Mouse (Mus musculus) embryonic facial prominence, embryonic 13.5 days (tissue): ENCODE results near the gene Golga7b. TPM values are rescaled to one million over a fixed set of nuclear protein-coding genes. Genes with fewer than 3 reads are reported as not detected.

Experiments used
- ATAC-seq: fragments of 200-750 bp; cut with Nextera tagmentation; 2 replicates; pipeline ENCODE4 v1.8.0; 2017; ENCODE audit warnings: low read depth; ENCODE audit not compliant: insufficient number of reproducible peaks, insufficient read depth, low FRiP score, low TSS enrichment
- H3K27ac ChIP-seq: fragments of 300-500 bp; sonication (generic); 2 replicates; pipeline ENCODE4 v1.5.1; 2015; ENCODE audit warnings: moderate library complexity, mild to moderate bottlenecking, inconsistent platforms
- H3K27me3 ChIP-seq: fragments of 300-500 bp; sonication (generic); 2 replicates; pipeline ENCODE4 v1.6.1; 2015; ENCODE audit warnings: mild to moderate bottlenecking, inconsistent platforms
- H3K36me3 ChIP-seq: fragments of 300-500 bp; sonication (generic); 2 replicates; pipeline ENCODE4 v1.6.1; 2015; ENCODE audit warnings: mild to moderate bottlenecking, inconsistent platforms
- H3K4me1 ChIP-seq: fragments of 300-500 bp; sonication (generic); 2 replicates; pipeline ENCODE4 v1.6.1; 2015; ENCODE audit warnings: inconsistent platforms
- H3K4me2 ChIP-seq: fragments of 300-500 bp; sonication (generic); 2 replicates; pipeline ENCODE4 v1.6.1; 2015; ENCODE audit warnings: moderate library complexity, mild to moderate bottlenecking, inconsistent platforms
- H3K4me3 ChIP-seq: fragments of 300-500 bp; sonication (generic); 2 replicates; pipeline ENCODE4 v1.5.1; 2015; ENCODE audit warnings: mild to moderate bottlenecking, inconsistent platforms
- H3K9ac ChIP-seq: fragments of 300-500 bp; sonication (generic); 2 replicates; pipeline ENCODE4 v1.6.1; 2015; ENCODE audit warnings: mild to moderate bottlenecking, inconsistent platforms
- H3K9me3 ChIP-seq: fragments of 300-500 bp; sonication (generic); 2 replicates; pipeline ENCODE4 v1.6.1; 2016; ENCODE audit warnings: inconsistent platforms
- WGBS: fragments of 180-500 bp; shearing (Covaris S2); methylation state at CpG from one replicate; pipeline ENCODE4 v1.1.7; 2015; ENCODE audit warnings: mixed read lengths; 5-methylcytosine and 5-hydroxymethylcytosine counted together
- polyA plus RNA-seq: library from polyadenylated mRNA; unstranded; fragments of >200 nt; fragmentation: Nextera tagmentation; extraction: Ambion mirVana; gene quantifications from 2 replicates; pipeline ENCODE4 v1.2.1, GENCODE M21; 2015

Golga7b gene
- polyA plus RNA-seq, 1 experiment from 2014 or later, result 1.8 TPM

GRCm38 (mm10) chr19:42255784-42256610 is 8.6 kb downstream of the Golga7b start:
- H3K27me3 ChIP-seq, result peaks cover 25% of the 10 kb centered on the region
- H3K36me3 ChIP-seq, result no peaks in the 10 kb centered on the region
- no peaks in the 10 kb centered on the region for H3K9me3 ChIP-seq
- H3K9ac ChIP-seq, result no peak overlapping the region
- peaks cover 6% of the 10 kb centered on the region for H3K4me1 ChIP-seq
- WGBS, result 3% methylated on average over 32 of the region's 42 CpGs
- peak overlapping the region; percentile 41 for H3K4me3 ChIP-seq
- ATAC-seq, result peak; percentile 79
- H3K4me2 ChIP-seq, result peak overlapping the region; percentile 68
- H3K27ac ChIP-seq, result no peak overlapping the region

- no peak overlapping the region for H3K4me3 ChIP-seq
- WGBS, result 75% methylated on average over 12 of the region's 12 CpGs
- ATAC-seq, result no peak
- no peaks in the 10 kb centered on the region for H3K36me3 ChIP-seq
- peaks cover 6% of the 10 kb centered on the region for H3K4me1 ChIP-seq
- no peaks in the 10 kb centered on the region for H3K9me3 ChIP-seq
- peaks cover 25% of the 10 kb centered on the region for H3K27me3 ChIP-seq
- H3K4me2 ChIP-seq, result no peak overlapping the region
- no peak overlapping the region for H3K27ac ChIP-seq
- no peak overlapping the region for H3K9ac ChIP-seq
These were observed 9.4 kb downstream of the Golga7b start for GRCm38 (mm10) chr19:42256611-42257240.

GRCm38 (mm10) chr19:42257241-42257635 is 9.9 kb downstream of the Golga7b start:
- WGBS, result 87% methylated on average over 12 of the region's 12 CpGs
- Histone ChIP-seq H3K4me1 (peaks cover 6% of the 10 kb centered on the region), H3K27ac (no peak overlapping the region)

GRCm38 (mm10) chr19:42258031-42258430 is 10.7 kb downstream of the Golga7b start:
- WGBS, result 82% methylated on average over 3 of the region's 3 CpGs
- Histone ChIP-seq H3K36me3 (no peaks in the 10 kb centered on the region), H3K9ac (no peak overlapping the region), H3K27ac (no peak overlapping the region), H3K9me3 (no peaks in the 10 kb centered on the region), H3K4me2 (no peak overlapping the region), H3K4me3 (no peak overlapping the region), H3K4me1 (peaks cover 6% of the 10 kb centered on the region), H3K27me3 (peaks cover 25% of the 10 kb centered on the region)
- no peak for ATAC-seq

More at GRCm38 (mm10) chr19:42257241-42257635, 9.9 kb downstream of the Golga7b start:
- no peak for ATAC-seq
- Histone ChIP-seq H3K4me2 (no peak overlapping the region), H3K27me3 (peaks cover 25% of the 10 kb centered on the region), H3K36me3 (no peaks in the 10 kb centered on the region), H3K9ac (no peak overlapping the region), H3K4me3 (no peak overlapping the region), H3K9me3 (no peaks in the 10 kb centered on the region)

- no peak overlapping the region for H3K9ac ChIP-seq
- H3K4me2 ChIP-seq, result no peak overlapping the region
- no peaks in the 10 kb centered on the region for H3K9me3 ChIP-seq
- ATAC-seq, result no peak
- H3K27ac ChIP-seq, result no peak overlapping the region
- H3K27me3 ChIP-seq, result peaks cover 23% of the 10 kb centered on the region
- no peak overlapping the region for H3K4me3 ChIP-seq
- peaks cover 10% of the 10 kb centered on the region for H3K4me1 ChIP-seq
- WGBS, result 66% methylated on average over 5 of the region's 5 CpGs
- H3K36me3 ChIP-seq, result no peaks in the 10 kb centered on the region
These were observed 11.2 kb downstream of the Golga7b start for GRCm38 (mm10) chr19:42258596-42258995.

GRCm38 (mm10) chr19:42260486-42260885 is 13.1 kb downstream of the Golga7b start:
- Histone ChIP-seq H3K9me3 (no peaks in the 10 kb centered on the region), H3K4me3 (no peak overlapping the region), H3K9ac (no peak overlapping the region), H3K4me1 (peaks cover 8% of the 10 kb centered on the region), H3K4me2 (no peak overlapping the region), H3K27ac (no peak overlapping the region), H3K36me3 (no peaks in the 10 kb centered on the region), H3K27me3 (peaks cover 6% of the 10 kb centered on the region)
- ATAC-seq, result no peak
- WGBS, result 85% methylated on average over 8 of the region's 8 CpGs

- no peak overlapping the region for H3K27ac ChIP-seq
- no peak overlapping the region for H3K4me2 ChIP-seq
- H3K9me3 ChIP-seq, result no peaks in the 10 kb centered on the region
- peaks cover 7% of the 10 kb centered on the region; the same call in 1 of the 2 replicates for H3K27me3 ChIP-seq
- peaks cover 11% of the 10 kb centered on the region; the same call in 1 of the 2 replicates for H3K4me1 ChIP-seq
- no peak overlapping the region for H3K4me3 ChIP-seq
- ATAC-seq, result no peak
- H3K36me3 ChIP-seq, result no peaks in the 10 kb centered on the region
- 24% methylated on average over 3 of the region's 3 CpGs for WGBS
- no peak overlapping the region for H3K9ac ChIP-seq
These were observed 16.1 kb downstream of the Golga7b start for GRCm38 (mm10) chr19:42263524-42263923.

GRCm38 (mm10) chr19:42268337-42268736 is 21.0 kb downstream of the Golga7b start:
- Histone ChIP-seq H3K4me3 (peak overlapping the region; percentile 27), H3K4me1 (peaks cover 10% of the 10 kb centered on the region; the same call in 1 of the 2 replicates)
- 1% methylated on average over 19 of the region's 19 CpGs for WGBS

GRCm38 (mm10) chr19:42270119-42270518 is 22.7 kb downstream of the Golga7b start:
- Histone ChIP-seq H3K4me2 (no peak overlapping the region), H3K27ac (no peak overlapping the region), H3K27me3 (peaks cover 24% of the 10 kb centered on the region; the same call in 1 of the 2 replicates), H3K9ac (no peak overlapping the region), H3K9me3 (no peaks in the 10 kb centered on the region), H3K36me3 (no peaks in the 10 kb centered on the region), H3K4me1 (peaks cover 6% of the 10 kb centered on the region; the same call in 1 of the 2 replicates), H3K4me3 (no peak overlapping the region)
- WGBS, result 59% methylated on average over 6 of the region's 6 CpGs
- no peak for ATAC-seq

More at GRCm38 (mm10) chr19:42268337-42268736, 21.0 kb downstream of the Golga7b start:
- peak overlapping the region; percentile 58 for H3K4me2 ChIP-seq
- 0 out of 2 replicates have a peak overlapping the region, but pooled peaks have one; percentile 21 for H3K9ac ChIP-seq
- peaks cover 24% of the 10 kb centered on the region; the same call in 1 of the 2 replicates for H3K27me3 ChIP-seq
- no peaks in the 10 kb centered on the region for H3K9me3 ChIP-seq
- no peak overlapping the region for H3K27ac ChIP-seq
- H3K36me3 ChIP-seq, result no peaks in the 10 kb centered on the region
- ATAC-seq, result no peak

- Histone ChIP-seq H3K4me3 (no peak overlapping the region), H3K9ac (no peak overlapping the region), H3K27me3 (peaks cover 24% of the 10 kb centered on the region; the same call in 1 of the 2 replicates), H3K4me1 (peaks cover 6% of the 10 kb centered on the region; the same call in 1 of the 2 replicates), H3K36me3 (no peaks in the 10 kb centered on the region), H3K4me2 (no peak overlapping the region), H3K9me3 (no peaks in the 10 kb centered on the region), H3K27ac (no peak overlapping the region)
- 80% methylated on average over 7 of the region's 7 CpGs for WGBS
- no peak for ATAC-seq
These were observed 23.8 kb downstream of the Golga7b start for GRCm38 (mm10) chr19:42271182-42271581.

GRCm38 (mm10) chr19:42272003-42272963 is 24.9 kb downstream of the Golga7b start:
- Histone ChIP-seq H3K27me3 (peaks cover 24% of the 10 kb centered on the region; the same call in 1 of the 2 replicates), H3K4me3 (no peak overlapping the region)

More at GRCm38 (mm10) chr19:42272003-42272963, 24.9 kb downstream of the Golga7b start:
- no peak overlapping the region for H3K9ac ChIP-seq
- no peaks in the 10 kb centered on the region for H3K9me3 ChIP-seq
- peaks cover 6% of the 10 kb centered on the region; the same call in 1 of the 2 replicates for H3K4me1 ChIP-seq
- WGBS, result 37% methylated on average over 14 of the region's 14 CpGs
- no peak overlapping the region for H3K27ac ChIP-seq
- no peak for ATAC-seq
- H3K36me3 ChIP-seq, result no peaks in the 10 kb centered on the region
- no peak overlapping the region for H3K4me2 ChIP-seq
